Mouse (Mus musculus) left cerebral cortex, adult 18-20 months (tissue): ENCODE results near the gene Tuba1a. TPM values are rescaled to one million over a fixed set of nuclear protein-coding genes. Genes with fewer than 3 reads are reported as not detected.
"Not testable (repeated sequence)": the region's sequence is repeated elsewhere in the genome, so short reads cannot be mapped to it uniquely, and the experiment has no call there.

Experiments
- DNase-seq, 2 experiments: peaks; one replicate each; pipeline ENCODE4 v3.0.0; 2021 to 2022; ENCODE audit warnings: low spot score in 2 of 2, mixed read lengths in 1 of 2
- total RNA-seq, 2 experiments: library from RNA; stranded (reverse); gene quantifications; 2 replicates each; pipeline ENCODE4 v1.2.3; 2021

Tuba1a gene
- total RNA-seq, 2 experiments from 2014 or later, result 874 to 893 TPM

GRCm38 (mm10) chr15:98956000-98956399, 2.5 kb upstream of the Tuba1a start:
- DNase-seq, result no peak

GRCm38 (mm10) chr15:98955324-98955723, 1.8 kb upstream of the Tuba1a start:
- DNase-seq, result no peak

- DNase-seq, result peak in 1 of 2 experiments; percentile 61
Observed at GRCm38 (mm10) chr15:98954425-98955253, 1.1 kb upstream of the Tuba1a start.

- DNase-seq, result no peak
Observed at GRCm38 (mm10) chr15:98952751-98953400, 627 bp downstream of the Tuba1a start.

- no peak for DNase-seq
Observed at GRCm38 (mm10) chr15:98952063-98952455, 1.4 kb downstream of the Tuba1a start.

DNA sequence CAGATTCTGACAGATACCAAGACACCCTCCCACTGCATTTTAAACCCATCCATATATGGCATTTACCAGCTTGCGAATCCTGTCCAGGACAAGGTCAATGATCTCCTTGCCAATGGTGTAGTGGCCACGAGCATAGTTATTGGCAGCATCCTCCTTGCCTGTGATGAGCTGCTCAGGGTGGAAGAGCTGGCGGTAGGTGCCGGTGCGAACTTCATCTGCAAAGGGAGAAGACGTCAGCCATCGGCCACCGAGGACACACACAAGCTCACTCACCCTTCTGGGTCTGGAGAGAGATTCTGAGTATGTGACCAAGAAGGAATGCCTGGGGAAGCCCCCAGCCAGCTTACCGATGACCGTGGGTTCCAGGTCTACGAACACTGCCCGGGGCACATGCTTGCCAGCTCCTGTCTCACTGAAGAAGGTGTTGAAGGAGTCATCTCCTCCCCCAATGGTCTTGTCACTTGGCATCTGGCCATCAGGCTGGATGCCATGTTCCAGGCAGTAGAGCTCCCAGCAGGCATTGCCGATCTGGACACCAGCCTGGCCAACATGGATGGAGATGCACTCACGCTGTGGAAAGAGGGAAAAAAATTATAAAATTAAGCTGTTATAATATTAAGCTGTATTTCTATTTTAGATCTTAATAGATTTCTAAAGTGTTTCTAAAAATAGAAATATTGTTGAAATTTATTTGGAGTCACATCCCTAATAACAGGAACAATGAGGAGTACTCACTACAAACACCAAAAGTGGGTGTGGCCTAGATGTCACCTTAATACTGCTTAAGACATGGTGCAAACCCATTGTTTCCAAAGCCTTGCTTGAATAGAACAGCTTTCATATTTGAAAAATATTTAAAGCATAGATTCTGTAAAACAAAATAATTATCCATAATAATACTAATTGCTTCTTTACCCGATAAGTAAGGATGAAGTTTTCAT, 2.1 kb downstream of the Tuba1a start:
- DNase-seq, result not testable (repeated sequence)

- DNase-seq, result no peak
Observed at GRCm38 (mm10) chr15:98949607-98949892, 4.0 kb downstream of the Tuba1a start.

DNA sequence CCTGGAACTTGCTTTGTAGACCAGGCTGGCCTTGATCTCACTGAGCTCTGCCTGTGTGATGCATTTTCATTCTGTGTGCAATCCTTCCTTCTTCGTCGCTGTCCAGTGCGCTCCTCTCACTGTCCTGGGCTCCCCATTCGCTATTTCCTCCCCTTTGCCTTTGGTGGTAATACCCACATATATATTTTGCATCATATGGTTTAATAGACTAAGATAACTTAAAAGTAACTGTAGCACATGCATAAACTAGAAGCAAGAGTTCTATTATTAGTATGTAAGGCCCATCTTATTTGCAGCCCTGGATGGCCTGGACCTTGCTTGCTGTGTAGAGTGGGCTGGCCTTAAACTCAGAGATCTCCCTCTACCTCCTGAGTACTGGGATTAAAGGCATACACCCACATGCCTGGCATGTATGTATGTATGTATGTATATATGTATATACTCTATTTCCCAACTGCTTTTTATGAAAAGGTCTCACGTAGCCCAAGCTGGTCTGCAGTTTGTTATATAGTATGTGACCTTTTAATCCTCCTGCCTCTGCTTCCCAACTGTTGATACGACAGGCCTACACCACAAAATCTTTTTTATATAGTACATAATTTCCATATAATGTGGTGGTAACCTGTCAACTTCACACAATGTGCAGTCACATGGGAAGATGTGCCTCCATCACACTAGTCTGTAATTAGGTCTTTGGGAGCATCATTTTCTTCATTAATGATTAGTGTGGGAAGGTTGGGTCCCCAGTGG, 4.5 kb downstream of the Tuba1a start:
- no peak for DNase-seq

DNA sequence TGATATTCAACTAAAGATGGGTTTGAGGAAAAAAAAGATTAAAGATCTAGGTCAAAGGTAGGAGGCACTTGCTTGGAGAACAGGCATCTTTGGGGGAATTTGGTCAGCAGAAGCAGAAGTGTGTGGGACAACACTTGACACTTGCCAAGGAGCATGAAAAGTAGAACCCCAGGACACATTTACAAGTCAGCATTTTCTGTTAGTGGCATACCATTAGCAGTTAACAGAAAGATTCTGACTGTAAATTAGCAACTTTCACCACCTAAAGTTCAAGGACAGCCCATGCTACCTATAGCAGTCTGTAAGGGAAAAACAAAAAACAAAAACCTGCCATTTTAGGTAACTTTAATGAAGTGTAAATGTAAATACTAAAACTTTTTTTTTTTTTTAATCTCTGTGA, 5.1 kb downstream of the Tuba1a start:
- DNase-seq, result no peak

- DNase-seq, result no peak
Observed at GRCm38 (mm10) chr15:98947884-98948283, 5.6 kb downstream of the Tuba1a start.

DNA sequence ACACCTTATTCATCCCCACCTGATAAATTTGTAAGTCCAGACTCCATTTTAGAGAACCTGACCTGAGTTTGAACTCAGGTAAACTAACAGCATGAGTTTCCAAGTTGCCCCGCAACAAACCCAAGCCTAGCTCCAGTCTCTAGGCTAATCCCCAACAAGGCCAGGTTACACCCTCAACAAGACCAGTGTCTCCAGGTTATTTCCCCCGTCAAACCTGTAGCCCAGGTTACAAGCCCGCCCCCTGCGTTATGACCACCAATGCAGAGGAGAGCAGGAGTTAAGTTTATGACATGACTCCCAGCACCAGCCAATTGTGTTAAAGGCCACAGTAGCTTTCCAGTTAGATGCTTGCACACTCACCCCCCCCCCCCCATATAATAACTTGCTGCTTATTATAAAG, 10.4 kb downstream of the Tuba1a start:
- no peak for DNase-seq

DNA sequence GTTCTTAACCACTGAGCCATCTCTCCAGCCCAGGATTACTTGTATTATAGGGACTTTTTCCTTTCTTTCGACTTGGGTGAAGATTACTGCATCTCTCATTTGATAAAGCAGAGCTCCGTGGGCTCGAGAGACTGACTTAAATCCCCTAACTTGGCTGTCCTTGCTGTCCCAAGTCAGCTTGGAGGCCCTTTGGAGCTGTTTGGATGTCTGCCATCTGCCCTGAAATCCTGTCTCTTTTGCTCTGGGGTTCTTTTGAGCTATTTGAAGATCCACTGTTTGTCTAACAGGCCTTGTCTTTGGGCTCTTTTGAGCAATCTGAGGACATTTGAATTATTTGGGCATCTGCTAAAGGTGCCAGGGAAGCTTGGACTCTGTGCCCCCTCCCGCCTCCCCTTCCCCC, 11.4 kb downstream of the Tuba1a start:
- no peak for DNase-seq

- no peak for DNase-seq
Observed at GRCm38 (mm10) chr15:98941539-98941938, 12.0 kb downstream of the Tuba1a start.

DNA sequence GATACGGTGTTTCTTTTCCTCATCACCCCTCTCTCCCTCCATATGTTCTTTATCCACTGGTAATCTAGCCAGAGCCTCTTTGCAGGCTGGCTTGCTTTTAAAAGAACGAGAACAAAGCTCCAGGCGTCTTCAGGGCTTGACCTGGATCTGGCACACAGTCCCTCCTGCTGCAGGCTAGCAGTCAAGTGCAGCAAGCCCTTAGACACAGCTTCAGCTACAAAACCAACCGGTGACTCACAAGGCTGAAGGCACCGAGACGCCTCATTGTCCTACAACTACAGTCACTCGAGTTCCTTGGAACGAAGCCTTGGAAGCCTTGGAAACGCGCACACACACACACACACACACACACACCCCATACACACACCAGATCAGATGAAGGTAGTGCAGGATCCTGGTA, 12.7 kb downstream of the Tuba1a start:
- no peak for DNase-seq

DNA sequence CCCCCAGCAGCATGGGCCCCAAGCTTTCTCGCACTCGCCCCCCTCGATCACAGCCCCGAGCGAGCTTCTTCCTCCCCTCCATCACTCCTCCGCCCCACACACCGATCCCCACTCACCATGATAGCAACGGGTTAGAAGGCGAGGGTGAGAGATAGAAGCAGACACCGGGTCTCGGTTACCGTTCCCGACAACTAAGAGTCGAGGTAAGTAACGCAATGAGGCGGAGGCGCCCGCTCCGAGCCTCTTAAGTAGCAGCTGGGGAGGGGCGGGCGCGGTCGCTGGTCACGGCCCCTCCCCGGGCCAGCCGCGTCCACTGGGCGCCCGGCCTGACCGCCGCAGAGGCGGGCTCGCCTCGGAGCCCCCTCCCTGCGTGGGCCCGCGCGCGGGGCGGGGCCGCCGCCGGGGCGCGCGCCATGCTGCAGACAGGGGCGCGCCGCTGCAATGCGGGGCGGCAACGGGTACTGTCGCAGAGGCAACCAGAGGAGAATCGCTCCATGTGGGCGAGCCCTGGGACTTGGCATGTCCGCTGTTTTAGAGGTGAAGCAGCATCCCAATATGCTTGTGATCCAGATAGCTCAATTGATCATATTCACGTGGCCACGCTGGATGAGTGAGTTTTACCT, 19.2 kb downstream of the Tuba1a start, which contains the start of gene Tuba1b:
Gene Tuba1b (minus strand): TSS at position 349 of the 623 bp plus-strand sequence.
- DNase-seq, result peak; percentile 86 to 94

DNA sequence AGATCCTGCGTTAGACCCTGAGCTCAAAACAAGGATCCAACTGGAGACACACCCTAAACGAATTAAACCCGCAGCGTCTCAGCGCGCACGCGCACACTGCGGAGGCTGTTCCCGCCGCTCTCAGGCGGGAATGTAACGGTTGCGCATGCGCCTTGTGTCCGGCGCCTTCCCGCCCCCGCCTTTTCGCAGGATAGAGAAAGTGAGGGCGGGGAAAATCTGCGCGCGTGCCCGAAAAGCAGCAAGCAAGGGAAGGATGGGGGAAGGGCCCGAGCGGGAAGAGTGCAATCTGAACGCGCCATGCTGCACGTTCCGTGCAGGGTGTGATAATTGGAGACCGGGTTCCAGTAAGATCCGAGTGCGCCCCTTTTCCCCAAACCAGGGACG, 19.7 kb downstream of the Tuba1a start:
- DNase-seq, result peak; percentile 97

DNA sequence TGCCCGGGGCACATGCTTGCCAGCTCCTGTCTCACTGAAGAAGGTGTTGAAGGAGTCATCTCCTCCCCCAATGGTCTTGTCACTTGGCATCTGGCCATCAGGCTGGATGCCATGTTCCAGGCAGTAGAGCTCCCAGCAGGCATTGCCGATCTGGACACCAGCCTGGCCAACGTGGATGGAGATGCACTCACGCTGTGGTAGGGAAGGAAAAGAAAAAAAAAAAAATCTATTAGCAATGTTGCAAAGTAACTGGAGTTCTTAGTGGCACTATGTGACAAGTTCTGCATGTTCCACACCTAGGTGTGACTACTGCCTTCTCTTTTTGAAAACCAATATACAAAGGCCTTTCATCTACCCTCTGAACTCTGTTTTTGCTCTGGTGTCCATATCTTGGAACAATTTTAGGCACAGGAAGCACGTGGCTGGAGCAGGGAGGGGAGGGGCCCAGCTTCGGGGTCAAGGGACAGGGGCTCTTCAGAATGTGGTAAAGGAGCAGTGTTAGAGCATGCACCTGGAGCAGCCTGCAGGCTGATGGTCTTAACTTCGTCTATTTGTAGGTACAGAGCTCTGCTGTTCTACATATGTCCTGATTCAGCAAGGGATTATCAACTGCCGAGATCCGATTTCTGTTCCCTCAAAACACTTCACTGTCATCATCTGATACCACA, 20.4 kb downstream of the Tuba1a start:
- not testable (repeated sequence) for DNase-seq

- DNase-seq, result no peak
Observed at GRCm38 (mm10) chr15:98930998-98931397, 22.5 kb downstream of the Tuba1a start.

GRCm38 (mm10) chr15:98930017-98930734, 23.3 kb downstream of the Tuba1a start:
- DNase-seq, result no peak
